Mouse (Mus musculus) kidney, embryonic 14.5 days (tissue): Measurements from ENCODE around the gene Ntsr2. TPM values are rescaled to one million over a fixed set of nuclear protein-coding genes. Genes with fewer than 3 reads are reported as not detected.

Experiments
- ATAC-seq: fragments of 200-750 bp; cut with Nextera tagmentation; 2 replicates; pipeline ENCODE4 v1.8.0; 2017; ENCODE audit warnings: moderate number of reproducible peaks, mild to moderate bottlenecking, moderate TSS enrichment, moderate library complexity; ENCODE audit not compliant: low FRiP score, low TSS enrichment
- H3K27ac ChIP-seq: fragments of 300-500 bp; sonication (generic); 2 replicates; pipeline ENCODE4 v1.5.1; 2014; ENCODE audit warnings: low read depth, mild to moderate bottlenecking, low read length, moderate library complexity, mixed read lengths
- H3K27me3 ChIP-seq: fragments of 300-500 bp; sonication (generic); 2 replicates; pipeline ENCODE4 v1.6.1; 2014; ENCODE audit warnings: mild to moderate bottlenecking, low read length; ENCODE audit not compliant: control insufficient read depth, insufficient read depth
- H3K36me3 ChIP-seq: fragments of 300-500 bp; sonication (generic); 2 replicates; pipeline ENCODE4 v1.6.1; 2014; ENCODE audit warnings: low read length, mixed read lengths; ENCODE audit not compliant: control insufficient read depth, insufficient read depth
- H3K4me1 ChIP-seq: fragments of 300-500 bp; sonication (generic); 2 replicates; pipeline ENCODE4 v1.6.1; 2014; ENCODE audit warnings: low read length, mixed read lengths; ENCODE audit not compliant: control insufficient read depth, insufficient read depth
- H3K4me2 ChIP-seq: fragments of 300-500 bp; sonication (generic); replicated peaks from 2 replicates; pipeline ENCODE4 v1.6.1; 2014; ENCODE audit warnings: low read depth, mild to moderate bottlenecking, low read length
- H3K4me3 ChIP-seq: fragments of 300-500 bp; sonication (generic); 2 replicates; pipeline ENCODE4 v1.5.1; 2014; ENCODE audit warnings: mild to moderate bottlenecking, low read length
- H3K9ac ChIP-seq: fragments of 300-500 bp; sonication (generic); 2 replicates; pipeline ENCODE4 v1.6.1; 2014; ENCODE audit warnings: low read depth, mild to moderate bottlenecking, low read length, moderate library complexity
- H3K9me3 ChIP-seq: fragments of 300-500 bp; sonication (generic); 2 replicates; pipeline ENCODE4 v1.6.1; 2016; ENCODE audit warnings: low read length; ENCODE audit not compliant: control insufficient read depth
- WGBS: fragments of 180-500 bp; shearing (Covaris S2); extraction: QIAGEN DNeasy Blood & Tissue Kit; methylation state at CpG from one replicate; pipeline ENCODE4 v1.1.7; 2014; 5-methylcytosine and 5-hydroxymethylcytosine counted together
- polyA plus RNA-seq: library from polyadenylated mRNA; unstranded; fragments of >200 nt; fragmentation: Nextera tagmentation; extraction: Ambion mirVana; gene quantifications from 2 replicates; pipeline ENCODE4 v1.2.1, GENCODE M21; 2014

The Ntsr2 gene
- polyA plus RNA-seq, 1 experiment from 2014 or later = 0.76 TPM

DNA sequence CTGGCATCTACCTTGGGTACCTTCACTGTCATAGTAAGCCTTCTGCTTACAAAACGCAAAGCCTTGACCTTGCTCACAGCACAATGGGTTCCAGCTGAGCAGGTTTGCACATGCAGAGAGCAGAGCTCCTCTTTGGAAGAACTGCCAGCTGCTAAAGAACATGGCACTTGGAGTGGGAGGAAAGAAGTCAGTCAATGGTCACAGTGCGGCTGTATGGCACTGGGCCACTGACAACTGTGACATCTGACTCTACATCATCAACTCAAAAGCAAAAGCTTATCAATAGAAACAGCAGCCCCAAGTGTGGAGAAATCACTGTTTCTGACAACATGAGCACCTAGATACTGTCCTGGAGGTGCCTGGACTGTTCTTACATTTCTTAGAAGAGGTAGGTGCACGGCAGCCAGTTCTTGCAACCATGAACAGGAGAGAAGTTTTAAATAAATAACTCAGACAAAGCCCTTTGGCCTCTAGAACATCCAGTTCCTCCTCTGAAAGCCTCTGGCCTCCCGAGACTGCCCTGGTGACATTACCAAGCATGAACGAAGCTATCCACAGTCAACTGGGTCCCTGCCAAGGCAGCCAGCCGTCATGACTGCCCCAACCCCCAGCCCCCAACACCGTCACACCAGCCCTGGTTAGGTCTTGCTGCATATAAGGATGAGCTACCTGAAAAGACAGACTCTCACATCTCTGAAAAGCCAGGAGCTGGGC is 22.9 kb upstream of the Ntsr2 start:
- WGBS = 54% methylated on average over 7 of the region's 7 CpGs
- Histone ChIP-seq H3K27ac (no peak overlapping the region), H3K4me2 (no peak overlapping the region), H3K9me3 (no peaks in the 10 kb centered on the region), H3K4me3 (no peak overlapping the region), H3K27me3 (no peaks in the 10 kb centered on the region), H3K9ac (no peak overlapping the region), H3K36me3 (no peaks in the 10 kb centered on the region), H3K4me1 (no peaks in the 10 kb centered on the region)
- ATAC-seq = no peak

DNA sequence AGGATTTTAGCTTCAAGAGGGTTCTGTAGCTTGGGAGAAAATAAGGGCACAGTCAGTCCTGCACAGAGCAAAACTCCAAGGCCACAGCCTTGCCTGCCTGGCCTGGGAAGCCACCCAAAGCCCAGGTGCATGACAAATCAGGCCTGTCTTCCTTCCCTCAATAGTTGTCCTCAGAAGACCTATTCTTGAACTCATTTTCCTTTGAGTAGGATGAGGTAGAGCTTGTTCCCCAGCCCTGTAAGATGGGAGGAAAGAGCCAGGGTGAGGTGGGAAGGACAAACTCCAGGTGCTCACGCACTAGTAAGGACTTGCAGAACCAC is 22.4 kb upstream of the Ntsr2 start:
- Histone ChIP-seq H3K36me3 (no peaks in the 10 kb centered on the region), H3K9me3 (no peaks in the 10 kb centered on the region), H3K27me3 (no peaks in the 10 kb centered on the region), H3K4me3 (no peak overlapping the region), H3K9ac (no peak overlapping the region), H3K4me1 (no peaks in the 10 kb centered on the region), H3K4me2 (no peak overlapping the region), H3K27ac (no peak overlapping the region)
- ATAC-seq = no peak
- 96% methylated on average over 1 of the region's 1 CpGs for WGBS

DNA sequence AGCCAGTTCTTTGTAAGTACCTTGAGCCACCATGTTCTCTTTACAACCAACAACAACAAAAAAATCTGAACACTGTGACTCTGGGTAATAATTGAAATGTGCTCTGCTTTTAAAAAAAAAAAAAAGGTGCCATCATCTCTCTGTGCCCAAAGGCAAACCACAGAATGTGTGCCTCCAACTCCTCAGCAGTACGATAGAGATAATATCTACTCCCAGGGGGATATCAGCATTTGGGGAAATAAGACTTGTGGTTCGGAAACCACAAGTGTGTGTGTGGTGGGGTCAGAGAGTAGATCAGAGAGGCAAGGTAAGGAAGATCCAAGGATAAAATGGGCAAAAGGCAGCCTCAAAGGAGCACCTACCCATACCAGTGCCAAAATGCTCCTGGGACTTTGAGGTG is 21.8 kb upstream of the Ntsr2 start:
- ATAC-seq = no peak

DNA sequence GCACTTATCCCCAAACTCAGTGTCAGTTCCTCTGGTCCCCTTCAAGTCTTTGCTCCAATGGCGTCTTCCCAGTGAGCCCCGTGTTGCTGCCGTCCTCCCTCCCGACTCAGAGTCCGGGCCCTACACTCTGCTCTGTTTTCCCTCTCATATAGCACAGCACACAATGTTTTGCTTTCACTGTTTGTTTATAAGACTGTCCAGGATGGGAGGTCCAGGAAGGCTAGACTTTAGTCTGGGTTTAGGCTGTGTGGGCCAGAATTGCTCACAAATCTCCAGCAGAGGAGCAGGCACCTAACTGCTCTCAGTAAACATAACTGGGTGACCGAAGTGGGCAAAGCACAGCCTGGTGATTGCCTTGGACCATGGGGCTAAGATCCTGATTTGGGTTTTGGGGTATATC is 19.9 kb upstream of the Ntsr2 start:
- no peak for ATAC-seq
- Histone ChIP-seq H3K4me1 (no peaks in the 10 kb centered on the region), H3K4me2 (no peak overlapping the region), H3K36me3 (no peaks in the 10 kb centered on the region), H3K27ac (no peak overlapping the region), H3K4me3 (no peak overlapping the region), H3K9ac (no peak overlapping the region), H3K9me3 (no peaks in the 10 kb centered on the region), H3K27me3 (no peaks in the 10 kb centered on the region)
- 71% methylated on average over 6 of the region's 6 CpGs for WGBS

More for the DNA sequence above, 21.8 kb upstream of the Ntsr2 start:
- Histone ChIP-seq H3K4me2 (no peak overlapping the region), H3K9ac (no peak overlapping the region), H3K27me3 (no peaks in the 10 kb centered on the region), H3K9me3 (no peaks in the 10 kb centered on the region), H3K4me3 (no peak overlapping the region), H3K36me3 (no peaks in the 10 kb centered on the region), H3K27ac (no peak overlapping the region), H3K4me1 (no peaks in the 10 kb centered on the region)
- 79% methylated on average over 2 of the region's 2 CpGs for WGBS

DNA sequence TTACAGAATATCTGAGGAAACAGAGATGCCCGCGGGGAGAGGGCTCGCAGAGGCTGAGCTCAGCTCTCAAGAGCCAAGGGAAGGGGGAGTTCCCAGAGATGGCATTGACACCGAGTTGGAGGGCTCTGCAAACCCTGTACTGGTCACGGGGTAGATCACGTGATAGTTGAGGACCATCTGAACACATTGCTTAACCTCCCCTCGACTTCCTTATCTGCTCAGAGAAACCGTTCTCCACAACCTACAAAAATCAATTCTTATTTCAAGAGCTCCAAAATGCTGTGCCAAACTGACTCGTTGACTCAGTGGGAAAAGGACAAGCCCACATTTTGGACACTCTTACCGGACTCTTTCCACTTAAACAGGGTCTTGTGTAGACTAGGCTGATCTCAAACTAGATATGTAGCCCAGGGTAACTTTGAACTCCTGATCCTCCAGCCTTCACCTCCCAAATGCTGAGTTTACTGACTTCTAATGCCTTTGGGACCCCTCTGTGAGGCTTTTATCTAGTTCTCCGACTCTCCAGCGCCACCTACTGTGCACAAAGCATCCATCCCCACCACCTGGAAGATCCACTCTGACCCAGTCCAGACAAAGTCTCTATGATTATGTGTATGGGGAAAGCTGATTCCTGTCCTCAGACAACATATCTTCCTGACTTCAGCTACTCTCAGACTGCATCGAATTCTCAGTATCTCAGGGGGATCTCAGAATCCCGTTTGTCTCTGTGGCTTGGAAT is 18.9 kb upstream of the Ntsr2 start:
- no peak overlapping the region for H3K27ac ChIP-seq
- 56% methylated on average over 14 of the region's 14 CpGs for WGBS
- no peaks in the 10 kb centered on the region for H3K27me3 ChIP-seq
- H3K4me2 ChIP-seq = no peak overlapping the region
- no peaks in the 10 kb centered on the region for H3K36me3 ChIP-seq
- H3K4me3 ChIP-seq = no peak overlapping the region
- no peak for ATAC-seq
- H3K9me3 ChIP-seq = no peaks in the 10 kb centered on the region
- no peaks in the 10 kb centered on the region for H3K4me1 ChIP-seq
- H3K9ac ChIP-seq = no peak overlapping the region

DNA sequence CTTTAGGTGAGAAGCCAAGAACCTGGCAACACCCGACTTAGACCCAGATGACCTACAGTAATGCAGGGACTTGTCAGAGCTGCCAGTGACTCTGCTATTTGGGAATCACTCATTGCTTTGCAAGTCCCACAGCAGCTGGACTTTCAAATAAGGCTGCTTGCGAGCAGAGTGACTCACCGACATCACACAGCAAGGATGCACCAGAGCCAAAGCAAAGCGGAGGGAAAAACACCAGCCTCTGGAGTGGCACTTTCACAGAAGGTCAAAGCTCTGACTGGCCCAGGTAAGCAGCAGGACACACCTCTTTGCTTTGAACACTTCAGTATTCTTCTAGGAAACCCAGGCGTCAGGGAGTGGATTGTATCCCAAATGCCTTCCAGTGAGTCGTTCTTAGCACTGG is 17.4 kb upstream of the Ntsr2 start:
- Histone ChIP-seq H3K4me1 (no peaks in the 10 kb centered on the region), H3K4me3 (no peak overlapping the region), H3K9me3 (no peaks in the 10 kb centered on the region), H3K4me2 (no peak overlapping the region), H3K9ac (no peak overlapping the region), H3K36me3 (no peaks in the 10 kb centered on the region), H3K27me3 (no peaks in the 10 kb centered on the region), H3K27ac (no peak overlapping the region)
- WGBS = 73% methylated on average over 6 of the region's 6 CpGs
- ATAC-seq = no peak

DNA sequence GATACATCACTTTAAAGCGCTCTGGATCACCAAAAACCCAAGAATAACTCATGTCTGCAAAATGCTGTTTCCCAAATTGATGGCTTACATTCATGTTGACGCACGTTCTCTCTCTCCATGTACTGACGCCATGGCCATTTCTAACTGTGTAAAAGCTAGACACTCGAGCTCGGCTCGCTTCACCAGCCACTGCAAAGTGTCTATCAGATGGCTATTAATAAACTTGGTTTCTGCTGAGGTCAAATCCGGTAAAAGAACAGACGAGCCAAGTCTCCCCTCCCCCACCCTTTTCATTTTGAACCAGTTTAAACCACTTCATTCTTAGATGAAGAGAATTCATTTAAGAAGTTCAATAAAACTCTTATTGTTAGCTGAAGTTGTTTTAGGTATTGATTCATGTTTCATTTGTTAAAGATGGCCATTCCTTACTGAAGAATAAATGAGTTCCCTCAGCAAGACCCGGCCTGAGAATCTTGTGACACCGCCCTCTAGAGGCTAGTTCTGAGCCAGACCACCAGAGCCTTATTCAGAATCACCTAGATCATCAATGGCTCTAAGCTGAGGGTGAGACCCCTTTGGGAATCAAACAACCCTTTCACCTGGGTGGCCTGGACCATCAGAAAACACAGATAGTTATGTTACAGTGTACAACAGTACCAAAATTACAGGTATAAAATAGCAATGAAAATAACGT is 14.0 kb upstream of the Ntsr2 start:
- Histone ChIP-seq H3K9ac (no peak overlapping the region), H3K4me3 (no peak overlapping the region), H3K9me3 (no peaks in the 10 kb centered on the region), H3K4me2 (no peak overlapping the region), H3K4me1 (no peaks in the 10 kb centered on the region), H3K27ac (no peak overlapping the region), H3K36me3 (no peaks in the 10 kb centered on the region), H3K27me3 (no peaks in the 10 kb centered on the region)
- WGBS = 70% methylated on average over 12 of the region's 12 CpGs
- no peak for ATAC-seq

DNA sequence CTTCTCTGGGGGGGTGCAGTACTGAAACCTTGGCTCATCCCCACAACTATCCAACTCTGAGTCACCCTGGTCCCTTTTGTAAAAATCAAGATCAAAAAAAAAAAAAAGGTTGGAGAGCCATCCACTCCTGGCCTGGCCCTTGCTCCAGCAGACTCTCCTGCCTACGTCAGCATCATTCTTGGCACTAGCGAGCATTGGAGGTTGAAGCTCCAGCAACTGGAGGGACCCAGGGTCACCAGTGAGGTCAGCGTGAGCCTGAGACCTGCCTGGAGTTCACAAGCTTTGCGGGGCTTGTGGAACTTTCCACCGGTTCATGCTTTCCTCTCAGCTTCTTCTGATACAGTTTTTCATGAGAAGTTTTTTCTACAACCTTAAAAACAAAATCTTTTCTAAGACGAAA is 13.1 kb upstream of the Ntsr2 start:
- WGBS = 86% methylated on average over 6 of the region's 6 CpGs
- H3K27ac ChIP-seq = no peak overlapping the region
- no peaks in the 10 kb centered on the region for H3K9me3 ChIP-seq
- ATAC-seq = no peak
- no peak overlapping the region for H3K4me3 ChIP-seq
- no peaks in the 10 kb centered on the region for H3K36me3 ChIP-seq
- no peak overlapping the region for H3K4me2 ChIP-seq
- no peak overlapping the region for H3K9ac ChIP-seq
- no peaks in the 10 kb centered on the region for H3K27me3 ChIP-seq
- no peaks in the 10 kb centered on the region for H3K4me1 ChIP-seq

DNA sequence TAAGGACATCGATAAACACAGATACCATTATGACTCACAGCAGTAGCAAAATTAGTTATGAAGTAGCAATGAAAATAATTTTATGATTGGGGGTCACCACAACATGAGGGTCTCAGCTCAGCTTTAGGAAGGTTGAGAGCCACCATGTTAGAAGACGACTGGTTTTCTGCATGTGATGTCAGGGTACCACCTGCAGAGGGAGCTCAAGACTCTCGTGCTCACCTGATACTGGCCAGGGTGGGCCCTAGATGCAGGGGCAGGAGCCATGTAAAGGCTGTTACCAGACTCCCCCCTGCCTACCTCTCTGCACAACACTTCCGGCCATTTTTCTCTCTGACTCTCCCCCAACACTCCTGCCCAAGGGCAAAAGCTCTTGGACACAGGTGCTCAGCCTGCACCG is 11.2 kb upstream of the Ntsr2 start:
- no peaks in the 10 kb centered on the region for H3K36me3 ChIP-seq
- no peaks in the 10 kb centered on the region for H3K4me1 ChIP-seq
- H3K27me3 ChIP-seq = no peaks in the 10 kb centered on the region
- no peak overlapping the region for H3K27ac ChIP-seq
- 64% methylated on average over 5 of the region's 5 CpGs for WGBS
- no peak for ATAC-seq
- H3K9me3 ChIP-seq = no peaks in the 10 kb centered on the region
- H3K4me3 ChIP-seq = no peak overlapping the region
- H3K4me2 ChIP-seq = no peak overlapping the region
- no peak overlapping the region for H3K9ac ChIP-seq
